Mouse (Mus musculus) CD4-positive helper T cell, adult 2 months (primary cell): ENCODE data around the gene Olfr2.

Source experiments
- DNase-seq: peaks from one replicate; pipeline ENCODE4 v3.0.0-alpha.2; 2012; ENCODE audit warnings: low read depth, missing footprints, low spot score

Olfr2 gene

GRCm38 (mm10) chr7:107005972-107006371 lies at the start of gene Olfr2:
Gene Olfr2 (minus strand): TSS chr7:107006072.
- no peak for DNase-seq

- no peak for DNase-seq
Observed at GRCm38 (mm10) chr7:107047578-107047977, 41.7 kb upstream of the Olfr2 start.

- DNase-seq, result peak; percentile 48
Observed at GRCm38 (mm10) chr7:107045833-107046232, 40.0 kb upstream of the Olfr2 start.

- no peak for DNase-seq
Observed at GRCm38 (mm10) chr7:107044407-107044806, 38.5 kb upstream of the Olfr2 start.

GRCm38 (mm10) chr7:107043136-107043535 lies 37.3 kb upstream of the Olfr2 start:
- no peak for DNase-seq

- no peak for DNase-seq
Observed at GRCm38 (mm10) chr7:107039934-107040563, 34.2 kb upstream of the Olfr2 start.

- no peak for DNase-seq
Observed at GRCm38 (mm10) chr7:107030874-107031273, 25.0 kb upstream of the Olfr2 start, which contains the start of gene Olfr713. Gene Olfr713 (plus strand): TSS chr7:107031174.

GRCm38 (mm10) chr7:107004169-107004568 lies 1.7 kb downstream of the Olfr2 start:
- no peak for DNase-seq

- DNase-seq, result no peak
Observed at GRCm38 (mm10) chr7:107000798-107001197, 5.1 kb downstream of the Olfr2 start.

- DNase-seq, result no peak
Observed at GRCm38 (mm10) chr7:106985236-106985635, 20.6 kb downstream of the Olfr2 start.

- no peak for DNase-seq
Observed at GRCm38 (mm10) chr7:106975353-106975752, 30.5 kb downstream of the Olfr2 start, which contains the start of gene Olfr711. Gene Olfr711 (minus strand): TSS chr7:106975453.

GRCm38 (mm10) chr7:106967503-106967902 lies 38.4 kb downstream of the Olfr2 start:
- DNase-seq, result peak; percentile 20

GRCm38 (mm10) chr7:106963837-106964236 lies 42.0 kb downstream of the Olfr2 start, which contains the start of gene Olfr6:
Gene Olfr6 (minus strand): TSS chr7:106963937.
- no peak for DNase-seq

GRCm38 (mm10) chr7:106948212-106948611 lies 57.7 kb downstream of the Olfr2 start, which contains the start of gene Olfr710:
Gene Olfr710 (minus strand): TSS chr7:106948312.
- DNase-seq, result no peak
